Mouse (Mus musculus): Measurements from ENCODE around the gene Tnfsf15.

Gene Tnfsf15

GRCm38 (mm10) chr4:63744693-63745171 lies at the start of gene Tnfsf15:
Gene Tnfsf15 (minus strand): TSS chr4:63745113.
- DNase-seq, result peak; percentile 13

- no peak for DNase-seq
Measured at GRCm38 (mm10) chr4:63792328-63792727, 47.4 kb upstream of the Tnfsf15 start.

DNA sequence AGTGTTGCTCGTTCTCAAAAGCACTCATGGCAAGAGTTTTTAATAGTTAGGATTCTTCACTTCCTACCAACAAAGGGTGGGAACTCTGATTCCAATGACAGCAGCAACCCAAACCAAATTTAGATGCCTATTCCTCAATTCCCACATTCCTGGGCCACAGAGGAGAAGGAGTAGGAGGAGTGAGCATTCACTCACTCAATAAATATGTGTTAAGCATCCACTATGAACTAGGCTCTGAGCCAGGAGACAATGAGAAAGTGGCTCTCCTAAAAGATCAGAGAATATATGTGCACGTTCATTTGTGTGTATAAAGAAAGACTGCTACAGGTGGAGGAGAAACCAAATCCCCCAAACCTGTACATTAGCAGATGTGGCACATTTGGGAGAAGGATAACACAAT lies 40.6 kb upstream of the Tnfsf15 start:
- DNase-seq, result no peak

- no peak for DNase-seq
Measured at GRCm38 (mm10) chr4:63783826-63784225, 38.9 kb upstream of the Tnfsf15 start.

DNA sequence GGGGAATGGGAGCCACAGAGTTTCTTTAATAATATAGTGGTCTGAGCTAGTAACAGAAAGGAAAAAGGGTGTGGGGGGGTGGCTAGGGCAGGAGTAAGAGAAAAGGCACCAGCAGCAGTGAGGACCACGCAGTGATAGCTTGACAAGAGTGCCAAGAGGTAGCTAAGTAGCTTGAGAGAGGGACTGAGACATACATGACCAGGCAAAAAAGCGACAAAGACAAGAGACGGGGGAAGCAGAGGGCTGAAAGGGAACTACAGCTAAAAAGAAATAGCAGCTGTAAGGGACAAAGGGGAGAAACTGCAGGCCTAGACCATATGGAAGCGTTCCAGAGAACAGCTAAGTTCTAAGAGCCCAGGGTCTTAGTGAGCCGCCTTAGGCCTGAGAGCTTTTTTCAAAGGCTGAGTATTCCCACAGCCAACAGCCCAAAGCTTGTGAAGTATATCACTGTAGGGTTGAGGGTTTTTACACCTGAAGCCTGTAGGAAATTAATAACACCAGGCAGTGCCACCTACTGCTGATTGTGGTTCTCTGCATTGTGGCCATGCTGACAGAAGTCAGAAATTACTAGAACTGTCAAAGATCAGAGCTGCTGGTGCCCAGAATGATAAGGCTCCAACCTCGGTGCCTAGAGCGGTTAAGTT lies 38.2 kb upstream of the Tnfsf15 start:
- DNase-seq, result no peak

DNA sequence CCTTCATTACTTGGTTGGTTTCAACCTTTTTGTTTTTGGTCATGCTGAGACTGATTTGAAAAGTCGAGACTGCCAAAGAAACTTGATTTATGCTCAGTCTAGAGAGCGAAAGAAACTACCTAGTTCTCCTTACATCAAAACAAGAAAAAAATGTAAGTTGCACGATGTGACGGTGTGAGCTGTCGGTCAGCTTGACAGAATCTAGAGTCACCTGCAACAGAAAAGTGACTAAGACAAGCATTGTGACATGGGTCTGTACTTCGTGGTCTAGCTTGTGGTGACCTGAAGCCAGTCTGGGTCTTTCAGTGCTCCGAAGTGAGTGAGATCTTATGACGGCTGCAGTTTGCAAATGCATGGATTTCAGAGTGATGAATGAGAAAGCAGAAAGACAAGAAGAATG lies 32.3 kb upstream of the Tnfsf15 start:
- no peak for DNase-seq

- no peak for DNase-seq
Measured at GRCm38 (mm10) chr4:63773306-63774090, 28.6 kb upstream of the Tnfsf15 start.

DNA sequence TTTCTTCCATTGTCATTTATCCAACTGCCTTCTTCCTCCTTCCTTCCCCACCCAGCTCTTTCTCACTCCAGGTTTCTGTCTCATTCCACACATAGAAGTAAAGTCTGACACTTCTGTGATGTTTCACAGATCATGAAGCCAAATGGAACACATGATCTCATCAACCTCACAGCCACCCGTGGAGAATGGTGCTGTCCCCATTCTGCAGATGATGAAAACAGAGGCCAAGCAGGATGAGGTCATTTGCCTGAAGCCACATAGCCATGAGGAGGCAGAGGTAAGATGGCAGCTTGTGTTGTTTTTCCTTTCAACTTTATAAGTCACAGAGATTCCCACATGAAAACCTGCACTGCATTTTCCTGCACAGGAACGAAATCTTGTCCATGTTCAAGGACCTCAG lies 27.6 kb upstream of the Tnfsf15 start:
- no peak for DNase-seq

GRCm38 (mm10) chr4:63771291-63771690 lies 26.4 kb upstream of the Tnfsf15 start:
- no peak for DNase-seq

DNA sequence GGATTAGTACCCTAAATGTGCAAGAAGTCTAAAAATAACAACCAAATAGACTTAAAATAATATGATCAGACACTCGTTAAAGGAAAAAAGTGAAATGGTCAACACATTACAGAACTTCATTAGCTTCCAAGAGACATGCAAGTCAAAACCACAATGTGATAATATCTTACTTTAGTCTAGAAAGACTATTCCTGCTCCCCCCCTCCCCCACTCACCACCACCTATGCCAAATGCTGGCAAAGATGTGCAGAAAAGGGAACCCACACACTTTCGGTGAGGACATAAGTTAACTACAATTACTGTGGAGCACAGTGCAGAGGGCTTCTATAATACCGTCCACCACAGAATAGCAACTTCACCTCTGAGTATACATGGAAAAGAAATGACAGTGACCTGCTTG lies 24.2 kb upstream of the Tnfsf15 start:
- DNase-seq, result no peak

- no peak for DNase-seq
Measured at GRCm38 (mm10) chr4:63765050-63765449, 20.1 kb upstream of the Tnfsf15 start.

DNA sequence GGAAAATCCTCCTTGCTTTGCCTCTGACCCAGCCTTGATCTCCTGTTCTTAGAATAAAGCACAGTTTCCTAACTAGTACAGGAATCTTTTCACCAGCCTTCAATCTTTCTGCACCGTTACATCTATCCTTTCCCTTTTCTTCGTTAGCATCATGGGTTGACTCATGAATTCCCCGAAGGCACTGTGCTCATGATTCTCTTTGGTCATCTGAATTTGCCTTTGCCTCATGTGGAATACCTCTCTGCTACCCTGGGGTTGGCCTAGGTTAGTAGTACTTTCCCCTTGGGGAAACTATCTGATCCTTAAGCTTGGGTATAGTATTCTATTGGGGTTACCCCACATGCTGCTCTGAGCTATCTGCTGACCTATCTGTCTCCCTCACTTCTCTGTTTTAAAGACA lies 15.0 kb upstream of the Tnfsf15 start:
- no peak for DNase-seq

DNA sequence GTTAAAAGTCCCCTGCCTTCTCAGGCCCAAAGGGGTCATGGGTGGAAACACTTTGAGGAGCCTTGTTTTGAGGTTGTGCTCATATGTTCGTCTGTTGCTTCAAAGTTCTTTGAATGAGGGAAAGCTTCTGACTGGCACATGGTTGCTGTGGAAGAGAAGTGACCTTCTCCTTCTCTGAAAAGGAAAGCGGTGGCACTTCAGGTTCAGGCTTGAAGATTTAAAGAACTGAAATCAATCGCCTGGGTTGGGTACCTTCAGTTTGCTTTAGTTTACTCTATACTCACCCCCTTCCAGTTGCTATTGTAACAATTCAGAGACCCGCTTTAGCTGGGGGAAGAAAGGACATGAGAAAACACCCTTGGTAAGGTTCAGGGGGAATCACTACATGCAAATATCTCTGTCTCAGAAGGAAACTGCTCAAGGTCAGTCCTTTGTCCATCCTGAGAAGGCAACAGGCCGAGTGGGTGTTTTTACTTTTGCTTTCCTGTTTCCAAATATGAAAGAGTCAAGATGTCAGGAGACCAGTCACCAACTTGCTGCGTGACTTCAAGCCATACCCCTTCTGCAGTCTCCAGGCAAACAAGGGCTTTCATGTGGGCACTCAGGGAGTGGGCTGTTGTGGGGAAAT lies 12.7 kb upstream of the Tnfsf15 start:
- no peak for DNase-seq

DNA sequence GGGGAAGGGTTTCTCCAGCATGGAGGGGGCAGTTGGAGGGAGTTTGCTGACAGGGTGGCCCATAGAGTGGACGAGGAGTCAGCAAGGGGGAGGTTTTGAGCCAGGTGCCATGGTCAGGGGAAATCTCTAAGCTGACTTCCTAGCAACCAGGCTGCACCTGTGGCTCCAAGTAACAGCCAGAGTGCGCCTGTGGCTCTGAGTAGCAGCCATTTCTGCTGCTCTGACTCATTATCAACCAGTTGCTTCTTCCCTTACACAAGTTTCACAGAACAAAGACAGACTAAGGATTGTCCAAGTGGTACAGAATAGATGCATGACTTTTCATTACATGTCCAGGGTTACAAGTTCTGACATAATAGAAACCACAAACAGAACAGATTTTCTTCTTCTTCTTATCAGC lies 11.2 kb upstream of the Tnfsf15 start:
- DNase-seq, result no peak

DNA sequence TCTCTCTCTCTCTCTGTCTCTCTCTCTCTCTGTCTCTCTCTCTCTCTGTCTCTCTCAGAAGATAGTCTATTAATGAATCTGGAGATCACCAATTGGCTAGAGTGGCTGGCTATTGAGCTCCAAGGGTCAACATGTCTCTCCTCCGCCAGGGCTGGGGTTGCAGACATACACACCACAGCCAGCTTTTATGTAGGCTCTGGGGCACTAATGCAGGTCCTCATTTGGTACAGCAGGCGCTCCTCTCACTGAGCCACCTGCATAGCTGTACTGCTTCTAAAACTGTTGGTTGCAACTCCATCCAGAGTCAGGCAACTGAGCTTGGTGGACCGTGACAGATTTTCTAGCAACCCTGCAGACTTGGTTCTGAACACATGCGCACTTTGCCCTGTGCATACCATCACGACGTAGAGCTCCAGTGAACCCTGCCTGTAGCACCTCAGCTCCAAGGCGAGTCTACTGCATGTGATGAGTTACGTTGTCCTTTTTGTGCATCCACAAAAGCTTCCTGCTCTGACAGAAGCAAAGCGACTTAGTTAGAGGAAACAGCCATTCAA lies 9.6 kb upstream of the Tnfsf15 start:
- no peak for DNase-seq

- no peak for DNase-seq
Measured at GRCm38 (mm10) chr4:63753855-63754254, 8.9 kb upstream of the Tnfsf15 start.

GRCm38 (mm10) chr4:63752687-63753523 lies 8.0 kb upstream of the Tnfsf15 start:
- peak; percentile 55 for DNase-seq

GRCm38 (mm10) chr4:63748061-63748730 lies 3.3 kb upstream of the Tnfsf15 start:
- no peak for DNase-seq

DNA sequence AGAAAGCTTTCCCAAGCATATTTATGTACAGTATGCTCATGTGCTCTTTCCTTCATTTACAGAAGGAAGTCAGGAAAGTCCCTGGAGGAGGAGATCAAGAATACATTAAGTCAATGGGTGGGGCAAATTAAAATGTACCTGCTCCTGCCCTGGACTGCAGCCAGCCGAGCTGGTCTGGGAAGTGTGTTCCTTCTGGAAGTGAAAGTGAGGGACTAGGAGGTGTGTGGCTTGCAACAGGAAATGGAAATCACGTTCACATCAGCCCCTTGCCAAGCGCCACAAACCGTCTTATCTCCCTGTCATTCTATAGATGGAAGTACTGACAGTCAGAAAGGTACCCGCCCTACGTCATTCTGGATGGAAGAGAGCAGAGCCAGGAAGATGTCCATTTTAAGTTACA lies 358 bp upstream of the Tnfsf15 start:
- no peak for DNase-seq

- no peak for DNase-seq
Measured at GRCm38 (mm10) chr4:63743660-63744059, 1.3 kb downstream of the Tnfsf15 start.

DNA sequence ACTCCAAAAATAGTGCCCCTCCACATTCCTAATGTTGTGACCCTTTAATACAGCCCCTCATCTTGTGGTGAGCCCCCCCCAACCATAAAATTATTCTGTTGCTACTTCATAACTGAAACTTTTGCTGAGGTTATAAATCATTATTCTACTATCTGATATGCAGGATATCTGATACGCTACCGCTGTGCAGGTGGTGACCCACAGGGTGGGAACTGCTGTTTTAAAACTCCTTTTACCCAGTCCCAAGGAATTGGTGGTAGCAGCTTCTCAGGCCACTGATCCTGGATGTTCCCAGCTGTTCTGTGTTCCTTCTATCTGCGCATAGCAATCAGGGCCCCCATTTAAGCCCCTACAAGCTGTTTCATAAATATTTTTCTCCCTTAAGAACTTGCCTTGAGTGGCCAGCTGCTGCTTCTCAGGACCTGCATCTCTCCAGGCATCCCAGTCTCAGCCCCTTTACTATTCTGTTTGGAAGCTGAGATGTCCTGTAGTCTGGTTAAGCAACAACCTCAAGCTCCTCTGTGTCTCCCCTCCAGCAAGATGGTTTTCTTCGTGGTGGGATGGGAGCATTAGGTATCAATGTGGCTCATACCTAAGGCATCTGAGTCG lies 2.0 kb downstream of the Tnfsf15 start:
- no peak for DNase-seq

GRCm38 (mm10) chr4:63742101-63742500 lies 2.8 kb downstream of the Tnfsf15 start:
- no peak for DNase-seq
